Mouse (Mus musculus) CH12.LX (cell line): ENCODE measurements around the gene Glipr1l2. TPM values are rescaled to one million over a fixed set of nuclear protein-coding genes. Genes with fewer than 3 reads are reported as not detected.
"Not testable (repeated sequence)": the region's sequence is repeated elsewhere in the genome, so short reads cannot be mapped to it uniquely, and the experiment has no call there.

Experiments
- DNase-seq: peaks from one replicate; pipeline ENCODE4 v3.0.0-alpha.2; 2013; ENCODE audit errors: extremely low read depth
- H3K27ac ChIP-seq: 2 replicates; pipeline ENCODE4 v1.5.1; 2012; ENCODE audit warnings: low read depth, mild to moderate bottlenecking, control low read depth, moderate library complexity; ENCODE audit not compliant: insufficient read depth
- H3K27me3 ChIP-seq: replicated peaks from 2 replicates; pipeline ENCODE3; 2012; ENCODE audit warnings: inconsistent platforms
- H3K36me3 ChIP-seq, 2 experiments: replicated peaks in 1 of 2; 2 replicates each; pipeline versions ENCODE3 to v1.6.1; 2012; ENCODE audit warnings: inconsistent platforms in 1 of 2, low read length in 1 of 2, mild to moderate bottlenecking in 1 of 2, mixed read lengths in 1 of 2, moderate library complexity in 1 of 2; ENCODE audit not compliant: control insufficient read depth in 1 of 2, insufficient read depth in 1 of 2
- H3K4me1 ChIP-seq, 2 experiments: 2 replicates each; pipeline ENCODE4 v1.6.1; 2012; ENCODE audit warnings: inconsistent platforms in 1 of 2, moderate library complexity in 1 of 2; ENCODE audit not compliant: insufficient read depth in 2 of 2, control insufficient read depth in 1 of 2
- H3K4me2 ChIP-seq: 2 replicates; pipeline ENCODE4 v1.6.1; 2012; ENCODE audit warnings: low read depth, mild to moderate bottlenecking, control low read depth; ENCODE audit not compliant: poor library complexity, insufficient read depth, severe bottlenecking
- H3K4me3 ChIP-seq, 3 experiments: fragments of 150-350 bp in 1 of 3; sonication (generic) in 1 of 3; replicated peaks in 1 of 3; 2 replicates each; pipeline versions ENCODE3 to v1.5.1; 2011 to 2012; ENCODE audit warnings: low read depth in 2 of 3, low read length in 2 of 3, mild to moderate bottlenecking in 2 of 3, moderate library complexity in 2 of 3, control low read depth in 1 of 3, improper control_type of control experiment in 1 of 3, inconsistent platforms in 1 of 3, mixed read lengths in 1 of 3; ENCODE audit not compliant: poor library complexity in 1 of 3
- H3K79me2 ChIP-seq: replicated peaks from 2 replicates; pipeline ENCODE4 v1.6.1; 2012; ENCODE audit warnings: mild to moderate bottlenecking, moderate library complexity; ENCODE audit not compliant: control insufficient read depth, poor library complexity, insufficient read depth, severe bottlenecking; ENCODE audit errors: extremely low read depth
- H3K9ac ChIP-seq: 2 replicates; pipeline ENCODE4 v1.6.1; 2012; ENCODE audit warnings: low read depth, mild to moderate bottlenecking, control low read depth, moderate library complexity; ENCODE audit not compliant: insufficient read depth
- H3K9me3 ChIP-seq: replicated peaks from 2 replicates; pipeline ENCODE3; 2012; ENCODE audit warnings: low read length, inconsistent platforms, mixed read lengths
- BHLHE40 ChIP-seq: IDR thresholded peaks from 2 replicates; pipeline ENCODE4 v1.6.1; 2011; ENCODE audit warnings: mild to moderate bottlenecking, low read depth, low read length, improper control_type of control experiment
- CTCF ChIP-seq, 2 experiments: IDR thresholded peaks in 1 of 2; conservative IDR thresholded peaks in 1 of 2; 2 replicates each; pipeline ENCODE4 v1.5.1; 2011 to 2012; ENCODE audit warnings: low read depth in 2 of 2, low read length in 2 of 2, improper control_type of control experiment in 1 of 2, inconsistent platforms in 1 of 2, mild to moderate bottlenecking in 1 of 2, moderate library complexity in 1 of 2
- ELF1 ChIP-seq: IDR thresholded peaks from 2 replicates; pipeline ENCODE4 v1.6.1; 2014; ENCODE audit warnings: low read depth, mild to moderate bottlenecking, inconsistent platforms, low read length, improper control_type of control experiment
- ETS1 ChIP-seq: conservative IDR thresholded peaks from 2 replicates; pipeline ENCODE4 v1.6.1; 2012; ENCODE audit warnings: low read depth, mild to moderate bottlenecking, inconsistent platforms, low read length, improper control_type of control experiment, moderate library complexity
- JUN ChIP-seq: IDR thresholded peaks from 2 replicates; pipeline ENCODE4 v1.6.1; 2011; ENCODE audit warnings: low read depth, mild to moderate bottlenecking, low read length, improper control_type of control experiment, moderate library complexity; ENCODE audit not compliant: insufficient read depth
- JUND ChIP-seq: conservative IDR thresholded peaks from 2 replicates; pipeline ENCODE4 v1.6.1; 2011; ENCODE audit warnings: low read depth, low read length, improper control_type of control experiment
- KAT2A ChIP-seq: IDR thresholded peaks from 2 replicates; pipeline ENCODE4 v1.6.1; 2012; ENCODE audit warnings: low read length, improper control_type of control experiment, inconsistent platforms; ENCODE audit not compliant: insufficient replicate concordance
- MEF2A ChIP-seq: IDR thresholded peaks from 2 replicates; pipeline ENCODE4 v1.6.1; 2014; ENCODE audit warnings: low read depth, mild to moderate bottlenecking, inconsistent platforms, low read length, improper control_type of control experiment, borderline replicate concordance
- MXI1 ChIP-seq: IDR thresholded peaks from 2 replicates; pipeline ENCODE4 v1.6.1; 2011; ENCODE audit warnings: mild to moderate bottlenecking, low read depth, low read length, improper control_type of control experiment
- NRF1 ChIP-seq: IDR thresholded peaks from 2 replicates; pipeline ENCODE4 v1.6.1; 2014; ENCODE audit warnings: low read depth, mild to moderate bottlenecking, inconsistent platforms, low read length, improper control_type of control experiment, moderate library complexity
- RAD21 ChIP-seq: IDR thresholded peaks from 2 replicates; pipeline ENCODE4 v1.6.1; 2011; ENCODE audit warnings: low read depth, mild to moderate bottlenecking, low read length, improper control_type of control experiment, moderate library complexity
- SMC3 ChIP-seq: IDR thresholded peaks from 2 replicates; pipeline ENCODE4 v1.6.1; 2011; ENCODE audit warnings: low read depth, low read length, improper control_type of control experiment
- TCF12 ChIP-seq: IDR thresholded peaks from 2 replicates; pipeline ENCODE4 v1.6.1; 2014; ENCODE audit warnings: low read depth, mild to moderate bottlenecking, inconsistent platforms, low read length, improper control_type of control experiment
- USF2 ChIP-seq: conservative IDR thresholded peaks from 2 replicates; pipeline ENCODE4 v1.6.1; 2011; ENCODE audit warnings: low read depth, low read length, improper control_type of control experiment
- ZC3H11A ChIP-seq: IDR thresholded peaks from 2 replicates; pipeline ENCODE4 v1.6.1; 2012; ENCODE audit warnings: low read depth, mild to moderate bottlenecking, inconsistent platforms, low read length, improper control_type of control experiment
- ZKSCAN1 ChIP-seq: IDR thresholded peaks from 2 replicates; pipeline ENCODE4 v1.6.1; 2012; ENCODE audit warnings: low read depth, inconsistent platforms, low read length, improper control_type of control experiment, borderline replicate concordance
- dilution Hi-C: fragments of 300-500 bp; cut with MboI; formaldehyde crosslinking; loops from 2 replicates; pipeline ENCODE4 v1.14.3; 2020; ENCODE audit warnings: low sequenced_read_pairs; ENCODE audit not compliant: extremely low pct_unique_long_range_greater_than_20kb, extremely low pct_ligation_motif_present
- in situ Hi-C: fragments of 300-500 bp; cut with MboI; formaldehyde crosslinking; loops from 3 replicates; pipeline ENCODE4 v1.14.3; 2019; ENCODE audit warnings: low sequenced_read_pairs, low pct_ligation_motif_present, low pct_unique_long_range_greater_than_20kb, mixed read lengths
- polyA plus RNA-seq: library from polyadenylated mRNA; unstranded; fragments of >175 nt; gene quantifications from 2 replicates; pipeline ENCODE4 v1.2.1, GENCODE M21; 2012; ENCODE audit warnings: low read depth; ENCODE audit not compliant: insufficient read length
- total RNA-seq, 2 experiments: library from RNA; depleted of rRNA; stranded (reverse); fragments of 300-350 nt in 1 of 2; fragments of >200 nt in 1 of 2; gene quantifications; 2 replicates each; pipeline ENCODE4 v1.2.3; 2012 to 2014

The Glipr1l2 gene
- total and polyA plus RNA-seq, 3 experiments, result not detected

DNA sequence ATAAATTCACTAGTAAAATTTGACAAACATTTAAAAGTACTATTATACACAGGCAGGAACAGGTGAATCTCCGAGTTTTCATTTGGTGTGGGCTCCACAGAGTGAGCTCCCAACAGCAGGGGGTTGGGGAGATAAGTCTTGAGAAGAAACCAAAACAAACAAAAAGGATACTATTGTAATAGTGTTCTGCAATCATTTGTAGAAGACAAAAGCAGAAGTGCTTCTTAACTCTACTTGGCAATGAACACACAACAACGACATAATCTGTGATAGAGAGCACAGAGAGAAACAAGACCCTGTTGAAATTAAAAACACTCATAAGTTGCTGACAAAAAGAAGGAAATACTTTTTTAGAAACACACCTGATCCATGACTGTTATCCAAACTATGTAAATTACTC lies 3.1 kb upstream of the Glipr1l2 start:
- H3K4me2 ChIP-seq, result no peak overlapping the region
- H3K9ac ChIP-seq, result no peak overlapping the region
- no peaks in the 10 kb centered on the region for H3K9me3 ChIP-seq
- no peaks in the 10 kb centered on the region for H3K36me3 ChIP-seq
- TF ChIP-seq TCF12 (no peak), MEF2A (no peak), ZKSCAN1 (no peak), ELF1 (no peak), BHLHE40 (no peak), MXI1 (no peak), KAT2A (no peak), USF2 (no peak), JUN (no peak), ETS1 (no peak), JUND (no peak)
- DNase-seq, result no peak
- H3K4me1 ChIP-seq, result no peaks in the 10 kb centered on the region
- no peak overlapping the region for H3K27ac ChIP-seq
- in situ Hi-C loops (no loop called here), dilution Hi-C loops (no loop called here)
- H3K4me3 ChIP-seq, result no peak overlapping the region
- no peaks in the 10 kb centered on the region for H3K79me2 ChIP-seq
- no peaks in the 10 kb centered on the region for H3K27me3 ChIP-seq

DNA sequence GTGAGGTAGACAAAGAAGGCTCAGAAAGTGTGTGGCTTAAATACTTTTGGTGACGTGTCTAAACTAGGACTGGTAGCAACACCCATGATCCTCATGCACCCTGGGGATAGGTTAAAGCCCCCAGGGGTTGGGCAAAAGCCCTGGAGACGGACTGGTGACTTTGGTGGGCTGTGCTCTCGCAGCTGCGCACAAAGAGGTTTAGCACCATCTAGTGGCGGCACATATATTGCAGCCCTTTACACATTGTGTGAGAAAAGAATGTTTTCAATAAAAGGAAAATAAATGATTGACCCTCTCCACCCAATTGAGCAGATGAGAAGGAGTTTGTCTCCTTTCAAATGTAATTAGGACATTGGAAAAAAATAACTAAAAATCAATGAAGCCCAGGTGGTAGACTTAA lies 22.6 kb downstream of the Glipr1l2 start:
- H3K79me2 ChIP-seq, H3K9ac ChIP-seq, H3K4me1 ChIP-seq, H3K27ac ChIP-seq, dilution Hi-C loops, H3K27me3 ChIP-seq, H3K9me3 ChIP-seq, H3K4me3 ChIP-seq, H3K36me3 ChIP-seq: not testable (repeated sequence)
- in situ Hi-C loops, result loop anchor here (10.0 kb wide), 1 partner anchor 131 kb away; the partner anchor contains the start of gene Krr1
- peak overlapping the region; percentile 66; the same call in 1 of the 2 replicates for H3K4me2 ChIP-seq
- TF ChIP-seq RAD21 (peak; percentile 67), NRF1 (peak; percentile 65), ZC3H11A (peak; percentile 36), CTCF (conservative IDR thresholded peaks at IDR 0.05 in 1 of 2, IDR thresholded peaks at IDR 0.05 in 1 of 2; ENCODE audit: low read depth in 2 of 2, low read length in 2 of 2) (peak; percentile 66 to 74), SMC3 (peak; percentile 66)
- DNase-seq, result peak; percentile 63
